Mouse (Mus musculus) T-helper 2 cell (primary cell): ENCODE results near the gene Znfx1.

Source experiments
- in situ Hi-C: fragments of 300-600 bp; cut with MboI, MseI; formaldehyde crosslinking; loops from one replicate; pipeline ENCODE4 v1.15.1; 2025; ENCODE audit warnings: high pct_unique_total_duplicates

The Znfx1 gene

DNA sequence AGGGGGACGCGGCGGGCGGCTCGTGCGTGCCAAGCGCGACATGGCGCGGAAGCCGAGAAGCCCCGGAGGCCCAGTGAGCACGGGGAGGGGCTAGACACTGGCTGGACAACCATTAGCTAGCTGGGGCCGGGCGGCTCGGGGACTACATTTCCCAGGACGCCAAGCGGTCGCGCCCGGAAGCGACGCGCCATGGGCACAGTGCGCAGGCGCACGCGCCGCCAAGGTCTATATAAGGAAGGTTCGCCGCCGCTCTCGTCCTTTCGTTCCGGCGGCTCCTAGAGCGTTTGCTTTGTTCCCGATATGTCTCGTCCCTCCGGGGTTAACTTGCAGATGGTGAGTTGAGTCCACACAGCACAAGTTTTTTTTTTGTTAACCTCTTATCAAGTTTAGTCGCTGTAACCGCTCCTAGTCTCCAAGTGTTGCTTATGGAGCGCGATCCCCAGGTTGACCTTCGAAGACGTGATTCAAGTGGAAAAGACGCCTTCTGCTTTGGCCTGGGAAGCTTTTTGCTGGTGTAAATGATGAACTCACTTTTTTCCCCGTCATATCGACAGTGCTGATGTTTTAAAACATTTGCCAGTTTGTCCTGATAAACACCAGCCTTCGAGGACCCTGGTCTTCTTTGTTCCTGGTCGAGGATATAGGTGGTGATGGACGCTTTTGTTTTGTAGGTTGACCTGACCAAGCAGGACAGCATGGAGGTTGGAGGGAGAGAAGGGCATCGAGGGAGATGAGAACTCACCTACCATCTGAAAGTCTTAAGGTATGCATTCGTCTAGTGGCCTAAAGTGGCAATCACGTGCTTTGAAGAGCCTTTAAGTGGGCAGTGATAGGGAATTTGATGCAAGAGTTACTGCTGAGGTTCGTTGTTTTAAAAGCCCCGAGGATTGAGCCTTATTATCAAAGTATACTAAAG lies at the start of gene Znfx1:
TSS of gene Znfx1 (minus strand) at position 51 of the 916 bp plus-strand sequence.
- in situ Hi-C loops, result no loop called here

GRCm38 (mm10) chr2:167112259-167112658 lies 49.4 kb upstream of the Znfx1 start:
- in situ Hi-C loops, result loop anchor here (5.0 kb wide), 1 partner anchor 105 kb away; no protein-coding TSS in a partner anchor

DNA sequence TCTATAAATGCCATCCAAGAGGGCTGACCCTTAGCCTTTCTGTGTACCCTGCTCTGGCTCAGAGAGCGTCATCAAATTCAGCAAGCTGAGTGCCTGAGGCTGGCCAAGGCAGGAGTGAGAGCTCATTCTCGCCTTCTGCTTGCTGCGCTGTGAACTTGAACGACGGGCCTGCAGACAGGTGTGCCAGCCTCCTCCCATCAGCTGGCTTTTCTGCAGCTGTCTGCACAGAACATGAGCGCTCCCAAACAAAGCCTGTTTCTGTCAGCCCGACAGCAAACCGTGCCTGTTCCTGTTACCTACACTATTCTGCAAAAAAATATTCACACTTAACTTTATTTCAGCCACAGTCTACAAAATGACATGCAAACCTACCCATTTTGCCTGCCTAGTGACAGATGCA lies 46.7 kb upstream of the Znfx1 start:
- in situ Hi-C loops, result no loop called here

DNA sequence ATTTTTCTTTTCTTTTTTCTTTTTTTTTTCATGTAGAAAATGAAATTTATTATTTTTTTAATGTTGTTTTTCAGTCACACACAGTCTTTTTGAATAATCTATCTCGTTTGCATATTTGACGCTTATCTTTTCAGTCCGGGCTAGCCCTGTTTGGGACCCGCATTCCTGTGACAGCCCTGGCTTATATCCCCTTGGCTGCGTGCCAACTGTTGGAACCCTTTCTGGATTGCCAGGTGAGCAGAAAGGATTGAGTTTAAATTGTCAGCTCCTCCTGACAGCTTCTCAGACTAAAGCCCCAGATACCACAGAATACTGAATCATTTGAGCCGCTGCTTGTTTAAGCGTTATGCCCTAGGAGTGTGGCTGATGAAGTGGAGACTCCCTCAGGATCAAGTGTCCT lies 40.7 kb upstream of the Znfx1 start:
- in situ Hi-C loops, result no loop called here

DNA sequence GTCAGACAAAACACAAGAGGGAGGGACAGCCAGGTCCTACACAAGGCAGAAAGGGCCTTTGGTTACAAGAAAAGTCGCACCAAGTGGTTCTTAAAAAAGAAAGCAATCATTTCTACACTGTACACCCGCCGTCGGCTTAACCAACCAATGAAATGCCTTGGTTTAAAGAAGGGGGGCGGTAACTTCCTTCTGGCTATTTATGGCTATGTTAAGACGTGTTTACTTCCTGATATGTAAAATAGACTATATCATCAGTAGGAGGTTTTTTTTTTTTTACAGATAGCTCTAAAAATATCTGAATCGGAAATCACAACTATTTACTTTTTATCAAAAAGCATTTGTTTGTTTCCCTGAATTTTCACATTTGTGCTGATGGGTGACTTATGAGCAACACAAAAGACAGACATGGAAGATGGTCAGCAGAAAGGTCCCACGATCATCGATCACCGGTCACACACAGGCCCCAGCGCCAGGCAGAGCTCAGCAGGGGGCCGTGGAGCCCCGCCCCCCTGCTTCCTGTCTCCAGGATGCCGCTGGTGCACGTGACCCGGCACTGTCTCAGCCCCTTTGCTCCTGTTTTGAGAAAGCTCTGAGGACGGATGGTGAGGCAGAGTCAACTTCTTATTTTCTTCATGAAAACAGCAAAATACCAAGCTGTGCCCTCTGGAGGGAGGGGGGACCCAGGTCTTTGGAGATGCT lies 39.1 kb upstream of the Znfx1 start:
- in situ Hi-C loops, result no loop called here

DNA sequence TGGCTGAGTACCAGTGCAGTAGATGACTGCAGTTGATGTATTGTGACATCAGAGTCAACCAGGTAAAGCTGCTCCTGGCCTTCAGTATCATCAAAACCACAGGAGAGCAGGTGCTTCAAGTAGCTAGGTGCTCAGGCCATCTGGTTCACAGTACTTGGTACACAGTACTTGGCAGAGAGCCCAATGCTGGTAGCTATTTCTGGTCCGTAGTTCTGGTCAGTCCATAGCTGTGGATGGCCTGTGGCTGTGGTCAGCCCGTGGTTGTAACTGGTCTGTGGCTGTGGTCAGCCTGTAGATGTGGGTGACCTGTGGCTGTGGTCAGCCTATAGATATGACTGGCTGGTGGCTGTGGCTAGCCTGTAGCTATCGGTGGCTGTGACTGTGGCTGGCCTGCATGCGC lies 31.9 kb upstream of the Znfx1 start:
- in situ Hi-C loops, result no loop called here

- in situ Hi-C loops, result no loop called here
Observed at GRCm38 (mm10) chr2:167093171-167093900, 30.5 kb upstream of the Znfx1 start.

DNA sequence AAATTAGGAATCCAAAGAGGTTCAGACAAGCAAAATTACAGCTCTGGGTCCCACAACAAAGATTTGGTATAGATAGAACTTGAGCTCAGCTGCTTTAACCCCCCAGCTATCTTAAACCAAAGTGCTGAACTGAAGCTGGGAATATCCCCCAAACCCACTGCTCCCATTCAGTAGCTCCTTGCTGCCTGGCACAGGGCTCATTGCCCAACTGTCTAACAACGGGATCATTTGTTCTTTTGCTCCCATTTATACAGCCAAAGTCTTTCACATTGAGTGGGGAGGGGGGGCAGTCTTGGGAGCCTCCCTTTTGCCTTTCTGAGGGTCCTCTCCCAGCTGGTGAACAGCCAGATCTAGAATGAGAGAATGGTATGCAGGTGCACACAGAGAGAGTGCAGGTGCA lies 27.5 kb upstream of the Znfx1 start:
- in situ Hi-C loops, result no loop called here

GRCm38 (mm10) chr2:167086836-167087235 lies 24.0 kb upstream of the Znfx1 start:
- in situ Hi-C loops, result no loop called here

DNA sequence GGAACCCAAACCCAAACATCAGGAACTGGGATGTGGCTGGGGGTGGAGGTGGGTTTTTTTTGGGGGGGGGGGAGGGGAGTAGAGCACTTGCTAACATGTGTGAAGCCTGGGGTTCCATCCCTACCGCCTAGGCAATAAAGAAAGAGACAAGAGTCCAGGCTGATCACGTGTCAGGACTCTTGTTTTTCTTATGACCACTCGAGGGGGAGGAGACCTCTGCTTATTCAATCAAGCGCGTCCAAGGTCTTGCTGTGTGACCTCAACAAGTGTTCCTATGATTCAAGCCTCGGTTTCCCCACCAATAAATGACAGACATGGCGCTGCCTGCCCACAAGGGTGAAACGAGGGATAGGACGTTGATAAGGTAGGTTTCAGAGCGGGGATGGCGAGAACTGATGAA lies 23.3 kb upstream of the Znfx1 start:
- in situ Hi-C loops, result no loop called here

DNA sequence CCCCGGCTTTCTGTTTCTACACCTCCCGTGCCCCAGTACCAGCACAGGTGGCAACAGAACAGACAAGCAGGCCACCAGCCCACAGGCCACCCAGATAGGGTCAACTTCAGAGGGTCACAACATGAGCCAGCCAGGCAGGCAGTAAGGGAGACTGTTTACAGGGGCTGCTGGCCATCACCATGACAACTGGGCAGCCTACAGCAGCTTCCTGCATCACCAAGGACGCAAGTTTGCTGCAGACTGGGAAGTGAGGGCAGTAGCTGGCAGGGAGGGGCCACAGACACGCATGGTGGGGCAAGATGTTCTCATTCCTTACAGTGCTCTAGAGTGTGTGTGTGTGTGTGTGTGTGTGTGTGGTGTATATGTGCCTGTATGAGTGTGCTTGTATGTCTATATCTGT lies 18.8 kb upstream of the Znfx1 start:
- in situ Hi-C loops, result no loop called here

GRCm38 (mm10) chr2:167081135-167081534 lies 18.3 kb upstream of the Znfx1 start:
- in situ Hi-C loops, result no loop called here

DNA sequence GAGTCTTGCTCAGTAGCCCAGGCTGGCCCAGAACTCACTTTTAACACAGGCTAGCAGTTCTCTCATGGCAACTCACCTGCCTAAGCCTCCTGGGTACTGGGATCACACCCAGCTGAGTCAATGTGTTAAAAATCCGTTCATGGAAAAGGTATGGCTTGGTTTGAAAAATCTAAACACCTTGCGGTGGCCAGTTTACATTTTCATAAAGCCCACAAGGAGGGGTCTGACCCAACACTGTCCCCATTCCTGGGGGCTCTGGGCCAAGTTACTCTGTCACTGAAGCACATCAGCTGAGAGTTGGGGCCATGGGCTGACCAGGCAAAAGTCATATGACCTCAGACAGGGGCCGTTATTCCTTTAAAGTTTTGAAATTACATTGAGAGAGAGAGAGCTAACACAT lies 17.6 kb upstream of the Znfx1 start:
- in situ Hi-C loops, result no loop called here

- in situ Hi-C loops, result loop anchor here (5.0 kb wide), 1 partner anchor 133 kb away; no protein-coding TSS in a partner anchor
Observed at GRCm38 (mm10) chr2:167079535-167080257, 16.9 kb upstream of the Znfx1 start.

DNA sequence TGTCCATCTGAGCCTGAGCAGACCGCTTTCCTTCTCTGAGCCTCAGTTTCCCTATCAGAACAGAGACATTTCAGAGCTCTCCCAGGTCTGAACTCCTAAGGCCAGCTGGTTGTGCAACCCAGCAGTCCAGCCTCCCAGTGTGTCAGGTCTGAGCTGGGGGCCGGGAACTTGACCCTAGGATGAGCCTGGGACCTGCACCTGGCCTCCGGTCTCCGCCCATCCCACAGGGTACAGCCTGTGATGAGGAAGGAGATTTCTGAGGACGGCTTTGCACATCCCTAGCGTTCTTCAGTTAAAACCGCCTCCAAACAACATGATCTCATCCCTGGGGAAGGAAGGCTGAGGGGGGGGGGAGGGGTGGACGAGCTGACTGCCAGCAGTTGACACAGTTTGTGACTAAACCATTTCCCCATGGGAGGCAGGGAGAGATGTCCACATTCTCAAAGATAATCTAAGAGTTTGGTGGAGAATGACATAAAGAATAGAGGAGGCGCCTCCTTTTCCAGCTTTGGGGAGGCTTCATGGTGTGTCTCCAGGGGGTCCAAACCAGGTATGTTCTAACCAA lies 16.2 kb upstream of the Znfx1 start:
- in situ Hi-C loops, result loop anchor here (5.0 kb wide), 1 partner anchor 133 kb away; no protein-coding TSS in a partner anchor

DNA sequence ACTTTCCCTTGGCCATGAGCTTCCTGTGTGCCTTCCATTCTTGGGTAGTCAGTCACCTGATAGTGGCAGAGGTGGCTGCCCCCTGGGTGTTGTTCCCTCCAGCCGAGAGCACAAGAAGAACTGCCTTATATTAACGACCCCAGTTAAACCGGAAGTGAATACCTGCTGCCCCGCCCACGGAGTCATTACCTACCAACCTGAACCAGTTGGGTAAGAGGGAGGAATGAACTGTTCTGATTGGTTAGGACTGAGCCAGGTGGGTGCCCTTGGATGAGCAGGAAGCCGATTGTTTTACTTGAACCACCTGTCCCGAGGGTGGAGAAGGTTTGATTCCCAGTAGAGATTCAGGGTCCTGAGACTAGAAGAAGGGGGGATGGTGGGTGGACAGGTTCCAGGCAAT lies 15.7 kb upstream of the Znfx1 start:
- in situ Hi-C loops, result loop anchor here (5.0 kb wide), 1 partner anchor 134 kb away; no protein-coding TSS in a partner anchor

- in situ Hi-C loops, result loop anchor here (5.0 kb wide), 1 partner anchor 135 kb away; no protein-coding TSS in a partner anchor
Observed at GRCm38 (mm10) chr2:167077199-167077962, 14.6 kb upstream of the Znfx1 start.

DNA sequence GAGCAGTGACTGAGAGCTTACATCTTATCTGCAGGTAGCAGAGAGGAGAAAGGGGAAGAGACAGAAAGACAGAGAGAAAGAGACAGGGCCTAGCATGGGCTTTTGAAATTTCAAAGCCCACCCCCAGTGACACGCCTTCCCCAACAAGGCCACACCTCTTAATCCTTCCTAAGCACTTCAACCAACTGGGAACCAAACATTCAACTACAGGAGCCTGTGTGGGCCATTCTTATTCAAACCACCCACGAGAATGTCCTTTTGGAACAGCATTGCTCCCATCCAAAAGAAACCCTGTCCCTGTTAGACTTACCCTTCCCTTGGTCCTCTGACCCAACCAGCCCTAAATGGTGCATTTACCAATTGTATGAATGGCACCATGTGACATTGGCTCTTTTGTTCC lies 13.9 kb upstream of the Znfx1 start:
- in situ Hi-C loops, result loop anchor here (5.0 kb wide), 1 partner anchor 136 kb away; no protein-coding TSS in a partner anchor

- in situ Hi-C loops, result loop anchor here (5.0 kb wide), 1 partner anchor 136 kb away; no protein-coding TSS in a partner anchor
Observed at GRCm38 (mm10) chr2:167076352-167076751, 13.5 kb upstream of the Znfx1 start.

- in situ Hi-C loops, result no loop called here
Observed at GRCm38 (mm10) chr2:167074587-167074986, 11.8 kb upstream of the Znfx1 start.
